Mouse (Mus musculus): Measurements from ENCODE around the gene Srr. TPM values are rescaled to one million over a fixed set of nuclear protein-coding genes. Genes with fewer than 3 reads are reported as not detected.
A peak's percentile ranks its signal among the peaks of the same experiment; 100 is the strongest.

Gene Srr
- polyA plus RNA-seq, 2 experiments: 1.9 to 4.6 TPM

DNA sequence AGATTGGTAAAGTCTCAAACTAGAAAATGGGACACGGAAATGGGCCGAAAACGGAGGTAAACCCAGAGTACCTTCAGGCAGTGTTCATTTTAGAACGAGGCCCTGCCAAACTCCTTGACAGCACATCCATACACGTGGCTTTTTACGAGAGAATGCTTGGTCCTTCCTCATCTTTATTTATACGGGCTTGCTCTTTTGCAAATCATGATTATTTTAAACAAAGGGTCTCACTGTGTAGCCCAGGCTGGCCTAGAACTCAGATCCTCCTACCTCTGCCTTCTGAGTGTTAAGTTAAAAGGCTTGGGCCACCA is 27.3 kb downstream of the Srr start:
- Histone ChIP-seq H3K4me1 (replicated peaks; ENCODE audit: control insufficient read depth in 2 of 2, insufficient read depth in 2 of 2, low read length in 1 of 2) (peaks cover 0 to 8% of the 10 kb centered on the region in 2 experiments; a peak in 3 of 4 replicates), H3K9ac (replicated peaks) (peak overlapping the region; percentile 90), H3K4me3 (ENCODE audit: insufficient read depth in 1 of 2, low read depth in 2 of 2, low read length in 2 of 2) (peak overlapping the region; percentile 89 to 92), H3K27ac (peak overlapping the region; percentile 46), H3K27me3 (ENCODE audit: control insufficient read depth, insufficient read depth, low read length) (no peaks in the 10 kb centered on the region), H3K36me3 (replicated peaks; ENCODE audit: control insufficient read depth, insufficient read depth, low read depth) (peaks cover 39% of the 10 kb centered on the region), H3K4me2 (ENCODE audit: low read depth) (peak overlapping the region; percentile 73), H3K9me3 (ENCODE audit: control insufficient read depth, low read length) (no peaks in the 10 kb centered on the region)
- no peak for DNase-seq (ENCODE audit: low read depth in 3 of 3, low spot score in 3 of 3)
- 0% methylated on average over 7 of the region's 7 CpGs for WGBS (ENCODE audit: insufficient replicate concordance)
- no peak for ATAC-seq (ENCODE audit: insufficient read depth)
- TF ChIP-seq EP300 (IDR thresholded peaks at IDR 0.05; ENCODE audit: low read depth) (no peak), CTCF (IDR thresholded peaks at IDR 0.05; ENCODE audit: low read depth) (no peak)

GRCm38 (mm10) chr11:74897678-74898516 is 27.9 kb downstream of the Srr start, which contains the start of gene Tsr1:
Tsr1 (plus strand) TSS chr11:74898071.
- H3K27me3 ChIP-seq (ENCODE audit: control insufficient read depth, insufficient read depth, low read length): no peaks in the 10 kb centered on the region
- DNase-seq (ENCODE audit: low read depth in 3 of 3, low spot score in 3 of 3): peak; percentile 79 to 86 (median 85)
- H3K9me3 ChIP-seq (ENCODE audit: control insufficient read depth, low read length): no peaks in the 10 kb centered on the region
- TF ChIP-seq EP300 (IDR thresholded peaks at IDR 0.05; ENCODE audit: low read depth) (no peak), CTCF (IDR thresholded peaks at IDR 0.05; ENCODE audit: low read depth) (no peak; the same call in 1 of the 2 replicates)
- peaks cover 0 to 8% of the 10 kb centered on the region in 2 experiments; a peak in 3 of 4 replicates for H3K4me1 ChIP-seq (replicated peaks; ENCODE audit: control insufficient read depth in 2 of 2, insufficient read depth in 2 of 2, low read length in 1 of 2)
- H3K27ac ChIP-seq: peak within 1 kb of the TSS; percentile 66
- peak within 1 kb of the TSS; percentile 90 for H3K9ac ChIP-seq (replicated peaks)
- H3K36me3 ChIP-seq (replicated peaks; ENCODE audit: control insufficient read depth, insufficient read depth, low read depth): peaks cover 33% of the 10 kb centered on the region
- H3K4me2 ChIP-seq (ENCODE audit: low read depth): peak within 1 kb of the TSS; percentile 73
- ATAC-seq (ENCODE audit: insufficient read depth): peak; percentile 79
- peak within 1 kb of the TSS; percentile 89 to 92 for H3K4me3 ChIP-seq (ENCODE audit: insufficient read depth in 1 of 2, low read depth in 2 of 2, low read length in 2 of 2)
- under 1% methylated on average over 54 of the region's 54 CpGs for WGBS (ENCODE audit: insufficient replicate concordance)

GRCm38 (mm10) chr11:74896901-74897677 is 28.7 kb downstream of the Srr start, which contains the start of gene Sgsm2:
Sgsm2 (minus strand) TSS chr11:74897060.
- DNase-seq (ENCODE audit: low read depth in 3 of 3, low spot score in 3 of 3) (peak in 2 of 3 experiments; percentile 34 to 38), ATAC-seq (ENCODE audit: insufficient read depth) (peak; percentile 63)
- under 1% methylated on average over 64 of the region's 74 CpGs for WGBS (ENCODE audit: insufficient replicate concordance)
- H3K27me3 ChIP-seq (ENCODE audit: control insufficient read depth, insufficient read depth, low read length): no peaks in the 10 kb centered on the region
- peak within 1 kb of the TSS; percentile 66 for H3K27ac ChIP-seq
- H3K4me1 ChIP-seq (replicated peaks; ENCODE audit: control insufficient read depth in 2 of 2, insufficient read depth in 2 of 2, low read length in 1 of 2): peaks cover 0 to 8% of the 10 kb centered on the region in 2 experiments; a peak in 3 of 4 replicates
- no peaks in the 10 kb centered on the region for H3K9me3 ChIP-seq (ENCODE audit: control insufficient read depth, low read length)
- no peak for TF ChIP-seq CTCF (IDR thresholded peaks at IDR 0.05; ENCODE audit: low read depth)
- TF ChIP-seq EP300 (IDR thresholded peaks at IDR 0.05; ENCODE audit: low read depth): no peak
- H3K4me3 ChIP-seq (ENCODE audit: insufficient read depth in 1 of 2, low read depth in 2 of 2, low read length in 2 of 2): peak within 1 kb of the TSS; percentile 89 to 92
- peak within 1 kb of the TSS; percentile 90 for H3K9ac ChIP-seq (replicated peaks)
- H3K36me3 ChIP-seq (replicated peaks; ENCODE audit: control insufficient read depth, insufficient read depth, low read depth): peaks cover 27% of the 10 kb centered on the region
- H3K4me2 ChIP-seq (ENCODE audit: low read depth): peak within 1 kb of the TSS; percentile 73

DNA sequence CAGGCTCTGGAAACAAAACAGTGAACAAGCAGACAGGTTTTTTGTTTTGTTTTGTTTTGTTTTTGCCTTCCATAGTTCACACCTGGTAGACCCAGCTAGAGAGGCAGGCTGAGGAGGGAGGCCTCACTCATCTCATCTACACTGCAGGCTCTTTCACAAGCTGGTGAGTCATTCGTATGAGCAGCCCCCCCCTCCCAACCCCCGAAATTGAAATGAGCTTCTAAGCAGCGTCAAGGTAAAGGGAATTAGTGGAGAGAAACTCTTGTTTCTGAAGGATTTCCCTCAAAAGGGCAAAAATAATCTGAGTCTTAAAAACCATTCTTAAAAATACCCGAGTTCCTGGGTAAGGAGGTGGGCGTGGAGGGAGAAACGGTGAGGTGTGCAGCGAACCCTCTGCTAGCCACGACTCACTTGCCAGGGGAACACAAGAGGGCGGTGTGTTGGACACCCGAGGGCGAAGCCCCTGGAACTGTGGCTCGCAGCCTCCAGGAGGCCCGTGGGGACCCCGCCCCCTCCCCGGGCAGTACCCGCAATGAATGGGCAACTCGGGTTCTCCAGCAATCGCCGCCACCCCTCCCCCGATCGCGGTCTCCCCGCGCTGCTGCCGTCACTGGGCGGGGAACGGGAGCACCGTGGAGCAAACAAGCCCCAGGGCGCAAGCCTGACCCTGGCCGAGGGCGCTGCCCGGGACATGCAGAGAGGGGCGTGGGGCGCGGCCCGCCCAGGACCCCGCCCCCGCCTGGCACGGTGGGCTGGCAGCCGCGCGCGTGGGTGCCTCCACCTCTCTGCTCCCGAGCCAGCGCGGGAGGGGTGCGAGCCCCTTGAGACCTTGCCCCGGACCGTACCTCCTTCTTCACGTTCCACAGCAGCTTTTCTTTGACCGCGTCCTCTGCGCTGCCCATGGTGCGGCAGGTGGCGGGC is 29.5 kb downstream of the Srr start:
- H3K4me1 ChIP-seq (replicated peaks; ENCODE audit: control insufficient read depth in 2 of 2, insufficient read depth in 2 of 2, low read length in 1 of 2): peaks cover 0 to 7% of the 10 kb centered on the region in 2 experiments; a peak in 3 of 4 replicates
- peak; percentile 57 for ATAC-seq (ENCODE audit: insufficient read depth)
- H3K4me2 ChIP-seq (ENCODE audit: low read depth): peak overlapping the region; percentile 73
- peaks cover 18% of the 10 kb centered on the region for H3K36me3 ChIP-seq (replicated peaks; ENCODE audit: control insufficient read depth, insufficient read depth, low read depth)
- no peaks in the 10 kb centered on the region for H3K27me3 ChIP-seq (ENCODE audit: control insufficient read depth, insufficient read depth, low read length)
- TF ChIP-seq CTCF (IDR thresholded peaks at IDR 0.05; ENCODE audit: low read depth) (peak; percentile 58), EP300 (IDR thresholded peaks at IDR 0.05; ENCODE audit: low read depth) (no peak)
- H3K4me3 ChIP-seq (ENCODE audit: insufficient read depth in 1 of 2, low read depth in 2 of 2, low read length in 2 of 2): peak overlapping the region; percentile 89 to 92
- H3K9me3 ChIP-seq (ENCODE audit: control insufficient read depth, low read length): no peaks in the 10 kb centered on the region
- peak overlapping the region; percentile 90 for H3K9ac ChIP-seq (replicated peaks)
- WGBS (ENCODE audit: insufficient replicate concordance): under 1% methylated on average over 52 of the region's 55 CpGs
- DNase-seq (ENCODE audit: low read depth in 3 of 3, low spot score in 3 of 3): peak in 2 of 3 experiments; percentile 25 to 44
- H3K27ac ChIP-seq: peak overlapping the region; percentile 8; the same call in 1 of the 2 replicates

Data from liver, embryonic 14.5 days (tissue).